Mouse (Mus musculus) heart, postnatal 36 days (tissue): ENCODE results near the gene Cebpa. TPM values are rescaled to one million over a fixed set of nuclear protein-coding genes. Genes with fewer than 3 reads are reported as not detected.

ENCODE experiments used
- DNase-seq, 2 experiments: peaks; one replicate each; pipeline ENCODE4 v3.0.0; 2021 to 2022
- intact Hi-C: fragments of 180-260 bp; cut with DNase I; formaldehyde crosslinking; loops from one replicate; pipeline ENCODE4 v1.15.1; 2025
- total RNA-seq, 2 experiments: library from RNA; stranded (reverse); gene quantifications; 2 replicates each; pipeline ENCODE4 v1.2.3; 2021

Gene Cebpa
- total RNA-seq: 1 to 10 TPM; 4.5 to 9.4 TPM

- intact Hi-C loops: loop anchor here (1.0 to 5.0 kb wide), 4 partner anchors 38 to 143 kb away; partner anchors contain the start of gene Cebpg
These were observed at the start of gene Cebpa for GRCm38 (mm10) chr7:35118841-35119413. Gene Cebpa, plus strand, starts transcription at chr7:35119293.

GRCm38 (mm10) chr7:35076645-35077044 is 42.4 kb upstream of the Cebpa start:
- peak in 1 of 2 experiments; percentile 32 for DNase-seq
- intact Hi-C loops: no loop called here

More at GRCm38 (mm10) chr7:35118841-35119413, at the start of gene Cebpa:
- peak; percentile 98 for DNase-seq

- DNase-seq: peak; percentile 67 to 75
- intact Hi-C loops: loop anchor here (1.0 to 2.0 kb wide), 3 partner anchors 25 to 54 kb away; partner anchors contain the start of genes Cebpa and Cebpg
These were observed 38.2 kb upstream of the Cebpa start for GRCm38 (mm10) chr7:35080843-35081338.

- no peak for DNase-seq
- intact Hi-C loops: loop anchor here (1.0 to 2.0 kb wide), 3 partner anchors 25 to 55 kb away; partner anchors contain the start of genes Cebpa and Cebpg
These were observed 37.5 kb upstream of the Cebpa start for GRCm38 (mm10) chr7:35081406-35082104.

GRCm38 (mm10) chr7:35084565-35085360 is 34.3 kb upstream of the Cebpa start:
- no peak for DNase-seq
- intact Hi-C loops: no loop called here

- intact Hi-C loops: no loop called here
- peak in 1 of 2 experiments; percentile 35 for DNase-seq
These were observed 32.7 kb upstream of the Cebpa start for GRCm38 (mm10) chr7:35086271-35086861.

GRCm38 (mm10) chr7:35090550-35090949 is 28.5 kb upstream of the Cebpa start:
- no peak for DNase-seq
- intact Hi-C loops: no loop called here

- DNase-seq: no peak
- intact Hi-C loops: no loop called here
These were observed 24.0 kb upstream of the Cebpa start for GRCm38 (mm10) chr7:35094975-35095678.

GRCm38 (mm10) chr7:35098777-35099176 is 20.3 kb upstream of the Cebpa start:
- intact Hi-C loops: no loop called here
- DNase-seq: no peak

- no peak for DNase-seq
- intact Hi-C loops: no loop called here
These were observed 19.6 kb upstream of the Cebpa start for GRCm38 (mm10) chr7:35099528-35099927.

GRCm38 (mm10) chr7:35106614-35107013 is 12.5 kb upstream of the Cebpa start:
- DNase-seq: no peak
- intact Hi-C loops: no loop called here

- no peak for DNase-seq
These were observed 11.5 kb upstream of the Cebpa start for GRCm38 (mm10) chr7:35107630-35108029.

GRCm38 (mm10) chr7:35108046-35108445 is 11.0 kb upstream of the Cebpa start:
- intact Hi-C loops: no loop called here
- DNase-seq: no peak

More at GRCm38 (mm10) chr7:35107630-35108029, 11.5 kb upstream of the Cebpa start:
- intact Hi-C loops: no loop called here

- DNase-seq: no peak
- intact Hi-C loops: no loop called here
These were observed 10.4 kb upstream of the Cebpa start for GRCm38 (mm10) chr7:35108663-35109062.

- DNase-seq: no peak
- intact Hi-C loops: no loop called here
These were observed 6.0 kb upstream of the Cebpa start for GRCm38 (mm10) chr7:35113136-35113535.

GRCm38 (mm10) chr7:35113721-35114120 is 5.4 kb upstream of the Cebpa start:
- DNase-seq: no peak
- intact Hi-C loops: no loop called here

- intact Hi-C loops: loop anchor here (5.0 kb wide), 1 partner anchor 146 kb away; no protein-coding TSS in a partner anchor
- DNase-seq: no peak
These were observed 2.6 kb upstream of the Cebpa start for GRCm38 (mm10) chr7:35116524-35116923.

GRCm38 (mm10) chr7:35117052-35117451 is 2.0 kb upstream of the Cebpa start:
- DNase-seq: no peak
- intact Hi-C loops: loop anchor here (5.0 kb wide), 1 partner anchor 145 kb away; no protein-coding TSS in a partner anchor

- intact Hi-C loops: loop anchor here (2.0 to 5.0 kb wide), 3 partner anchors 37 to 145 kb away; partner anchors contain the start of gene Cebpg
These were observed 1.4 kb upstream of the Cebpa start for GRCm38 (mm10) chr7:35117761-35118098.

More at GRCm38 (mm10) chr7:35117761-35118098, 1.4 kb upstream of the Cebpa start:
- DNase-seq: no peak
